Mouse (Mus musculus) forebrain, postnatal 0 days (tissue): ENCODE measurements around the gene Rnaseh1. TPM values are rescaled to one million over a fixed set of nuclear protein-coding genes. Genes with fewer than 3 reads are reported as not detected.

Experiments
- ATAC-seq: fragments of 200-750 bp; cut with Nextera tagmentation; 2 replicates; pipeline ENCODE4 v1.8.0; 2017; ENCODE audit warnings: mild to moderate bottlenecking, moderate library complexity
- DNase-seq: peaks from one replicate; pipeline ENCODE4 v3.0.0-alpha.2; 2015
- H3K27ac ChIP-seq: fragments of 300-500 bp; sonication (generic); 2 replicates; pipeline ENCODE4 v1.5.1; 2014; ENCODE audit warnings: low read depth, mild to moderate bottlenecking, antibody characterized with exemption, low read length, moderate library complexity, mixed read lengths
- H3K27me3 ChIP-seq: fragments of 300-500 bp; sonication (generic); 2 replicates; pipeline ENCODE4 v1.6.1; 2014; ENCODE audit warnings: mild to moderate bottlenecking, low read length, mixed read lengths; ENCODE audit not compliant: insufficient read depth
- H3K36me3 ChIP-seq: fragments of 300-500 bp; sonication (generic); 2 replicates; pipeline ENCODE4 v1.6.1; 2014; ENCODE audit warnings: mild to moderate bottlenecking, moderate library complexity; ENCODE audit not compliant: insufficient read depth
- H3K4me1 ChIP-seq: fragments of 300-500 bp; sonication (generic); 2 replicates; pipeline ENCODE4 v1.6.1; 2014; ENCODE audit warnings: antibody characterized with exemption; ENCODE audit not compliant: insufficient read depth
- H3K4me2 ChIP-seq: fragments of 300-500 bp; sonication (generic); 2 replicates; pipeline ENCODE4 v1.6.1; 2014; ENCODE audit warnings: low read depth, mild to moderate bottlenecking, moderate library complexity
- H3K4me3 ChIP-seq: fragments of 300-500 bp; sonication (generic); 2 replicates; pipeline ENCODE4 v1.5.1; 2014; ENCODE audit warnings: low read depth, low read length, mixed read lengths
- H3K9ac ChIP-seq: fragments of 300-500 bp; sonication (generic); 2 replicates; pipeline ENCODE4 v1.6.1; 2014; ENCODE audit warnings: mild to moderate bottlenecking
- H3K9me3 ChIP-seq: fragments of 300-500 bp; sonication (generic); 2 replicates; pipeline ENCODE4 v1.6.1; 2016; ENCODE audit warnings: low read length
- CTCF ChIP-seq: sonication (generic); IDR thresholded peaks from 2 replicates; pipeline ENCODE4 v1.5.1; 2016; ENCODE audit warnings: antibody characterized with exemption, control low read depth, low read depth
- WGBS: fragments of 180-500 bp; shearing (Covaris S2); extraction: QIAGEN DNeasy Blood & Tissue Kit; methylation state at CpG from one replicate; pipeline ENCODE4 v1.1.7; 2014; 5-methylcytosine and 5-hydroxymethylcytosine counted together
- polyA plus RNA-seq: library from polyadenylated mRNA; unstranded; fragments of >200 nt; fragmentation: Nextera tagmentation; extraction: Ambion mirVana; gene quantifications from 2 replicates; pipeline ENCODE4 v1.2.1, GENCODE M21; 2015
- total RNA-seq: library from RNA; depleted of rRNA; stranded (reverse); fragments of >200 nt; gene quantifications from 2 replicates; pipeline ENCODE4 v1.2.3, GENCODE M21; 2014

Rnaseh1 gene
- total and polyA plus RNA-seq, 2 experiments from 2014 or later: 13.3 to 13.7 TPM

DNA sequence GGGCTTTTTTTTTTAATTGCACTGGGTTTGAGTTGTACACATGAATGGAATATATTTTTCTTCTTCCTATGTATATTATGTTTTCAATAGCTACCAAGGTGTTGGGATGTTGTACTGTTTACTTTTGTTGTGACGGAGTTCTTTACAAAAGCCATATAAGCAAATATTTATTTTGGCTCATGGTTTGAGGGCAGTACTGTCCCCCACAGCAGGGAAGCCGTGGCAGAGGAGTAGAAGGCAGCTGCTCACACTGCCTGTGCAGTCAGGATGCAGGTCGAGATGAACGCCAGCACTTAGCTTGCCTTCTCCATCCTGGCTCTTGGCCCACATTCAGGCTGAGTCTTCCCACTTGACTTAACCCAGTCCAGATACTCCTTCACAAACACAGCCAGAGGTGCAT is 17.3 kb downstream of the Rnaseh1 start:
- no peak for TF ChIP-seq CTCF
- no peak for ATAC-seq
- Histone ChIP-seq H3K4me3 (no peak overlapping the region), H3K36me3 (no peaks in the 10 kb centered on the region), H3K4me1 (no peaks in the 10 kb centered on the region), H3K27ac (no peak overlapping the region), H3K4me2 (no peak overlapping the region), H3K9ac (no peak overlapping the region), H3K9me3 (no peaks in the 10 kb centered on the region), H3K27me3 (no peaks in the 10 kb centered on the region)
- 74% methylated on average over 4 of the region's 4 CpGs for WGBS
- no peak for DNase-seq

DNA sequence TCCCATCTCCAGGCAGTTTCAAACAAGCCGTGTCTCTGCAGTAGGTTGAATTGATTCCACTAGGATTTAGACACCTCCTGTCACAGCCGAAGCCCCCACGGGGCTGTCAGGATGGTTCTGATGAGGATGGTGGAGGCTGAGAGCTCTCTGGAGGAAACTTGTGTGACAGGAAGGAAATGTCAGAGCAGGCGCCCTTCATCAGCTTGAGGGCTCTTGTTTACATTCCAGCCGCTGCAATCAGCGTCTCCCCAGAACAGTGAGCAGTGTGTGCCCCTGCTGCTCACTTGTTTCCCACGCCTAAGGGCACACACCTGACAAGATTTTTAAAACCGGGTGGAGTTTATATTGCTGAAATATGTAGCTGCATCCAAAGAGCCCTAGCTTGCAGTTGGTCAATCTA is 17.9 kb downstream of the Rnaseh1 start:
- H3K4me2 ChIP-seq: no peak overlapping the region
- H3K9ac ChIP-seq: no peak overlapping the region
- no peaks in the 10 kb centered on the region for H3K9me3 ChIP-seq
- no peaks in the 10 kb centered on the region for H3K36me3 ChIP-seq
- H3K4me3 ChIP-seq: no peak overlapping the region
- no peak for TF ChIP-seq CTCF
- no peak for DNase-seq
- no peak overlapping the region for H3K27ac ChIP-seq
- H3K4me1 ChIP-seq: no peaks in the 10 kb centered on the region
- no peaks in the 10 kb centered on the region for H3K27me3 ChIP-seq
- ATAC-seq: no peak
- 60% methylated on average over 8 of the region's 8 CpGs for WGBS

DNA sequence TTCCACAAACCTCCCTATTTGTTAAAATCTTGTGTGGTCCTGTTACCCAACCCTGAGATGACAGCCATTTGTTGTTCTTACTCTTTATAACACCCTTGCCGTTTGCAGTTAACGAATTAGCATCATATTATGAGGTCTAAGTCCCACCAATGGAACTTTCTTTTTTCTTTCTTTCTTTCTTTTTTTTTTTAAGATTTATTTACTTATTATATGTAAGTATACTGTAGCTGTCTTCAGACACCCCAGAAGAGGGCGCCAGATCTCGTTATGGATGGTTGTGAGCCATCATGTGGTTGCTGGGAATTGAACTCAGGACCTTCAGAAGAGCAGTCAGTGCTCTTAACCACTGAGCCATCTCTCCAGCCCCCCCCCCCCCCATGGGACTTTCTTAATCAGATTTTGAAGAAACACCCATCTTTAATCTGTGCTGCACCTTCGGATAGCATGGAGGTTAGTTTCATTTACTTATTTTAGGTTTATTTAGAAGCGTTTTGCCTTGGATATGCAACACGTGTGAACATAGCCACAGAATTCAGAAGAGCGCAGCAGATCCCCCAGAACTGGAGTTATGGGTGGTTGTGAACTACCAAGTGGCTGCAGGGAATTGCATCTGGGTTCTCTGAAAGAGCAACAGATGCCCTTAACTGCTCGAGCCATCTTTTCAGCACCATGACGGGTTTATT is 24.8 kb downstream of the Rnaseh1 start:
- TF ChIP-seq CTCF: no peak; the same call in 1 of the 2 replicates
- DNase-seq (peak; percentile 6), ATAC-seq (no peak)
- 89% methylated on average over 10 of the region's 10 CpGs for WGBS
- no peak overlapping the region for H3K9ac ChIP-seq
- peak overlapping the region; percentile 97 for H3K27ac ChIP-seq
- H3K4me2 ChIP-seq: peak overlapping the region; percentile 64
- no peak overlapping the region; the same call in 1 of the 2 replicates for H3K4me3 ChIP-seq
- no peaks in the 10 kb centered on the region for H3K27me3 ChIP-seq
- peaks cover 9% of the 10 kb centered on the region for H3K4me1 ChIP-seq
- H3K9me3 ChIP-seq: no peaks in the 10 kb centered on the region
- H3K36me3 ChIP-seq: no peaks in the 10 kb centered on the region

DNA sequence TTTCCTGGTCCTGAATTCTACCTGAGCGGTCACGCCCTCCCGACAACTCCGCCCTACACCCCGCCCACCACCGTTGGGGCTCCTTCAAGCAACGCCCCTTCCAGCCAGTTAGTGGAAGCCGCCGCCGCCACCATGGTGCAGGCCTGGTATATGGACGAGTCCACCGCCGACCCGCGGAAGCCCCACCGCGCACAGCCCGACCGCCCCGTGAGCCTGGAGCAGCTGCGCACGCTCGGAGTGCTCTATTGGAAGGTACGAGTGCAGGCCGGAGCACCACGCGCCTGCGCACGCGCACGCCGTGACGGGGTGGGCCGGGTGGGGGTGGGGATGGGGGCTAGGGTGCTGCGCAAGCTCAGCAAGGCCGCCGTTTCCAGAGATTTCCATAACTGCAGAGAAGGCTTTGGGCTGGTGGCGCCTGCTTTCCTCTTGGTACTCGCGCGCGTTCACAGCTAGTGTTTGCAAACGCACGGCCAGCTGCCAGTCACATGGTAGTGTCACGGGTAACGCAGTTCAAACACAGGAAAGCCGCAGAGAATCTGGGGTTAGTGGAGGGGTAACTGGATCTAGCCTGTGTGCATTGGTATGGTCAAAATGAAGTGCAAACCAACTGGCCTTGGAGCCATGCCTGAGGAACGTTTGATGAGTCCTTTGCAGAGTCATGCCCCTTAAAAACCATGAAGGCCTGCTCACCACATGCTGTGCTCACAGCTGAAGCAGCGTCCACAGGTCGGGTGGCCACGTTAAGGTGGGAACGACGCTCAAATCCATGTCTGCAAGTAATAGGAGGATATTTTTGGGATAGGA is 25.9 kb downstream of the Rnaseh1 start, which contains the start of gene Adi1:
Adi1 (plus strand) TSS at position 111 of the 804 bp plus-strand sequence.
- peak; percentile 95 for DNase-seq
- Histone ChIP-seq H3K9me3 (no peaks in the 10 kb centered on the region), H3K4me3 (peak within 1 kb of the TSS; percentile 51), H3K4me1 (peaks cover 9% of the 10 kb centered on the region), H3K27me3 (no peaks in the 10 kb centered on the region), H3K9ac (peak within 1 kb of the TSS; percentile 80), H3K27ac (peak within 1 kb of the TSS; percentile 97), H3K4me2 (peak within 1 kb of the TSS; percentile 64), H3K36me3 (no peaks in the 10 kb centered on the region)
- TF ChIP-seq CTCF: no peak
- peak; percentile 98 for ATAC-seq
- 4% methylated on average over 53 of the region's 53 CpGs for WGBS

DNA sequence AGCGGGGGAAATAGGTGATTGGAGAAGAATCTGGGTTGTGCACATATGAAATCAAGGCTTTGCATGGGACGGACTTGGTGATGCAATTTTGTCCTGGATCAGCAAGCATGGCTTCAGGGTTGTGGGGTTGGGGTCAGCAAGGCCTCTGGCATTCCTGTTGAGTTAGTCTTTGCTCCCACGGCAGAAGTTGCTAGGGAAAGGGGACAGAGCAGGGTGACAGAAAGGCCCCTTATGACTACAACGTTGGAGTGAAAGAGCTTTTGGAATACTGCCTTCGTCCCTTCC is 26.5 kb downstream of the Rnaseh1 start:
- Histone ChIP-seq H3K4me3 (peak overlapping the region; percentile 51; the same call in 1 of the 2 replicates), H3K36me3 (no peaks in the 10 kb centered on the region), H3K4me2 (peak overlapping the region; percentile 64), H3K9me3 (no peaks in the 10 kb centered on the region), H3K27ac (peak overlapping the region; percentile 97), H3K4me1 (peaks cover 9% of the 10 kb centered on the region), H3K9ac (peak overlapping the region; percentile 80), H3K27me3 (no peaks in the 10 kb centered on the region)
- TF ChIP-seq CTCF: no peak
- WGBS: 73% methylated on average over 5 of the region's 5 CpGs
- DNase-seq (no peak), ATAC-seq (no peak)

DNA sequence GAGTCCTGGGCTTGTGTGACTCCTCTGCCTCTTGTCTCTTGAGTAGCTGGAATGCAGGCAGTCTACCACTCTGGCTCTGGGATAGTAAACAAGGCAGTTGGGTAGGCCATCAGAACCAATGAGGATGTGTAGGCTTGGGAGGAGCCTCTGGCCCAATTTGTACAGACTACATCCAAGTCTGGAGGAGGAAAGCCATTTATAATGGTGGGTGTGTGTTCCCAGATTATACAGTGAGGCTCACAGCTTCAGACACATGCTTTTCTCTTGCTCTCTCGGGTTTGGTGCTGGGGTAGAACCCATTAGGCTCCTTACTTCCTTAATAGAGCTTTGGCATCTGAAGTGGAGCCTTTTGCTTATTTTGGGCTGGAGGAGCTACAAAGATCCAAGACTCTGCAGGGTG is 35.3 kb downstream of the Rnaseh1 start:
- Histone ChIP-seq H3K27ac (no peak overlapping the region), H3K4me3 (no peak overlapping the region), H3K4me1 (no peaks in the 10 kb centered on the region), H3K36me3 (peaks cover 5% of the 10 kb centered on the region), H3K9me3 (no peaks in the 10 kb centered on the region), H3K4me2 (no peak overlapping the region), H3K27me3 (no peaks in the 10 kb centered on the region), H3K9ac (no peak overlapping the region)
- DNase-seq (no peak), ATAC-seq (no peak)
- 89% methylated on average over 1 of the region's 1 CpGs for WGBS
- no peak for TF ChIP-seq CTCF

DNA sequence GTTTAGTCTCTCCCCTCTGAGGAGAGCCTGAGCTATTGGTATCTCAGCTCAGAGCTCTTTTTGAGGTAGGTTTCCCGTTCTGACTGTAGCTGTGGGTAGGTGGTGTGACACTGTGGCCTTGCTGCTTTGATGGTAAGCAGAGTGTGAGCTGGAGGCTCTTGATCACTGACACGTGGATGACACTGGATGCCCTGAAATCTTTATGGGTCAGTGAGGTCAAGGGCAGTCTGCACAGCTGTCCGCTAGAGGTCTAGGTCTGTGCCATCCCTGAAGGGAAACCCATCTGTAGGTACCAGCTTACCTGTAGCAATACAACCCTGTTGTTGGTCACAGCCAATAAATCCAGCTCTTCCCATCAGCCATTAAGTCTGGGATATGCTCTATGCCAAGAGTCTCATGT is 36.4 kb downstream of the Rnaseh1 start:
- H3K27me3 ChIP-seq: no peaks in the 10 kb centered on the region
- DNase-seq (no peak), ATAC-seq (no peak)
- H3K9ac ChIP-seq: no peak overlapping the region
- no peaks in the 10 kb centered on the region for H3K9me3 ChIP-seq
- WGBS: 80% methylated on average over 3 of the region's 3 CpGs
- peaks cover 11% of the 10 kb centered on the region for H3K36me3 ChIP-seq
- H3K4me1 ChIP-seq: no peaks in the 10 kb centered on the region
- TF ChIP-seq CTCF: no peak
- no peak overlapping the region for H3K4me2 ChIP-seq
- no peak overlapping the region for H3K27ac ChIP-seq
- no peak overlapping the region for H3K4me3 ChIP-seq
